Mouse (Mus musculus): ENCODE results near the gene Arhgap4.
A peak's percentile ranks its signal among the peaks of the same experiment; 100 is the strongest.

- TF ChIP-seq EP300 (IDR thresholded peaks at IDR 0.05; ENCODE audit: low read depth) (no peak), CTCF (IDR thresholded peaks at IDR 0.05; ENCODE audit: low read depth) (peak; percentile 89)
Measured at GRCm38 (mm10) chrX:73948647-73949046, 27.0 kb upstream of the Arhgap4 start.

Data from liver, postnatal 0 days (tissue).